Mouse (Mus musculus): Measurements from ENCODE around the gene Olfr1284. TPM values are rescaled to one million over a fixed set of nuclear protein-coding genes. Genes with fewer than 3 reads are reported as not detected.

The Olfr1284 gene
- total and polyA plus RNA-seq, 3 experiments: not detected

- H3K27ac ChIP-seq (ENCODE audit: control insufficient read depth, low read depth, low read length): no peak within 1 kb of the TSS
- no peaks in the 10 kb centered on the region for H3K27me3 ChIP-seq (ENCODE audit: control insufficient read depth in 1 of 2, insufficient read depth in 2 of 2, low read length in 2 of 2)
- TF ChIP-seq POLR2AphosphoS2 (IDR thresholded peaks at IDR 0.05; ENCODE audit: low read length) (no peak), POLR2AphosphoS5 (IDR thresholded peaks at IDR 0.05; ENCODE audit: borderline replicate concordance, low read depth, low read length) (no peak)
- no peak within 1 kb of the TSS for H3K4me3 ChIP-seq (ENCODE audit: control insufficient read depth in 1 of 2, insufficient read depth in 1 of 2, low read depth in 2 of 2, low read length in 2 of 2)
- no peaks in the 10 kb centered on the region for H3K4me1 ChIP-seq (ENCODE audit: control insufficient read depth in 1 of 2, insufficient read depth in 2 of 2, low read length in 2 of 2)
- no peaks in the 10 kb centered on the region for H3K9me3 ChIP-seq (replicated peaks; ENCODE audit: insufficient read depth, low read length)
- no peaks in the 10 kb centered on the region for H3K36me3 ChIP-seq (ENCODE audit: control insufficient read depth in 1 of 2, insufficient read depth in 2 of 2, low read length in 2 of 2)
- no peaks in the 10 kb centered on the region for H3K79me2 ChIP-seq (ENCODE audit: control insufficient read depth, insufficient read depth, low read length, poor library complexity)
- no peak for DNase-seq (ENCODE audit: low read depth, low spot score)
- H3K9ac ChIP-seq (ENCODE audit: control insufficient read depth, low read depth, low read length, poor library complexity, severe bottlenecking): no peak within 1 kb of the TSS
Observed at GRCm38 (mm10) chr2:111422931-111423330, 47.6 kb downstream of the Olfr1284 start, which contains the start of gene Olfr1286. Olfr1286 (minus strand) TSS chr2:111423115.

Other genes with a start within 250 kb of the Olfr1284 start
- gene Gm15130, start 222.6 kb upstream of the Olfr1284 start, total RNA-seq (2012; rRNA removed): not detected in 2 replicates
- not detected for gene Gm15130, start 222.6 kb upstream of the Olfr1284 start, polyA plus RNA-seq (2012; ENCODE audit: insufficient read depth in 1 of 2, insufficient read length in 2 of 2, low read depth in 1 of 2, low replicate concordance in 2 of 2, missing spikeins in 1 of 2)
- gene 4930430A15Rik, start 145.9 kb upstream of the Olfr1284 start, total RNA-seq (2012; rRNA removed): not detected in 2 replicates
- gene 4930430A15Rik, start 145.9 kb upstream of the Olfr1284 start, polyA plus RNA-seq (2012; ENCODE audit: insufficient read depth in 1 of 2, insufficient read length in 2 of 2, low read depth in 1 of 2, low replicate concordance in 2 of 2, missing spikeins in 1 of 2): not detected
- gene Olfr1275, start 140.2 kb upstream of the Olfr1284 start, total RNA-seq (2012; rRNA removed): not detected in 2 replicates
- not detected for gene Olfr1275, start 140.2 kb upstream of the Olfr1284 start, polyA plus RNA-seq (2012; ENCODE audit: insufficient read depth in 1 of 2, insufficient read length in 2 of 2, low read depth in 1 of 2, low replicate concordance in 2 of 2, missing spikeins in 1 of 2)
- gene Olfr1276, start 121.0 kb upstream of the Olfr1284 start, total RNA-seq (2012; rRNA removed): not detected in 2 replicates
- gene Olfr1276, start 121.0 kb upstream of the Olfr1284 start, polyA plus RNA-seq (2012; ENCODE audit: insufficient read depth in 1 of 2, insufficient read length in 2 of 2, low read depth in 1 of 2, low replicate concordance in 2 of 2, missing spikeins in 1 of 2): not detected
- not detected in 2 replicates for gene Olfr1277, start 101.4 kb upstream of the Olfr1284 start, total RNA-seq (2012; rRNA removed)
- gene Olfr1277, start 101.4 kb upstream of the Olfr1284 start, polyA plus RNA-seq (2012; ENCODE audit: insufficient read depth in 1 of 2, insufficient read length in 2 of 2, low read depth in 1 of 2, low replicate concordance in 2 of 2, missing spikeins in 1 of 2): not detected
- not detected in 2 replicates for gene Olfr1278, start 85.4 kb upstream of the Olfr1284 start, total RNA-seq (2012; rRNA removed)
- gene Olfr1278, start 85.4 kb upstream of the Olfr1284 start, polyA plus RNA-seq (2012; ENCODE audit: insufficient read depth in 1 of 2, insufficient read length in 2 of 2, low read depth in 1 of 2, low replicate concordance in 2 of 2, missing spikeins in 1 of 2): not detected
- not detected in 2 replicates for gene Olfr1279, start 74.9 kb upstream of the Olfr1284 start, total RNA-seq (2012; rRNA removed)
- not detected for gene Olfr1279, start 74.9 kb upstream of the Olfr1284 start, polyA plus RNA-seq (2012; ENCODE audit: insufficient read depth in 1 of 2, insufficient read length in 2 of 2, low read depth in 1 of 2, low replicate concordance in 2 of 2, missing spikeins in 1 of 2)
- gene Olfr1280, start 61.5 kb upstream of the Olfr1284 start, total RNA-seq (2012; rRNA removed): not detected in 2 replicates
- not detected for gene Olfr1280, start 61.5 kb upstream of the Olfr1284 start, polyA plus RNA-seq (2012; ENCODE audit: insufficient read depth in 1 of 2, insufficient read length in 2 of 2, low read depth in 1 of 2, low replicate concordance in 2 of 2, missing spikeins in 1 of 2)
- not detected in 2 replicates for gene Olfr1281, start 49.0 kb upstream of the Olfr1284 start, total RNA-seq (2012; rRNA removed)
- not detected for gene Olfr1281, start 49.0 kb upstream of the Olfr1284 start, polyA plus RNA-seq (2012; ENCODE audit: insufficient read depth in 1 of 2, insufficient read length in 2 of 2, low read depth in 1 of 2, low replicate concordance in 2 of 2, missing spikeins in 1 of 2)
- gene Olfr1282, start 39.4 kb upstream of the Olfr1284 start, total RNA-seq (2012; rRNA removed): not detected in 2 replicates
- gene Olfr1282, start 39.4 kb upstream of the Olfr1284 start, polyA plus RNA-seq (2012; ENCODE audit: insufficient read depth in 1 of 2, insufficient read length in 2 of 2, low read depth in 1 of 2, low replicate concordance in 2 of 2, missing spikeins in 1 of 2): not detected
- not detected in 2 replicates for gene Olfr1283, start 8.7 kb upstream of the Olfr1284 start, total RNA-seq (2012; rRNA removed)
- gene Olfr1283, start 8.7 kb upstream of the Olfr1284 start, polyA plus RNA-seq (2012; ENCODE audit: insufficient read depth in 1 of 2, insufficient read length in 2 of 2, low read depth in 1 of 2, low replicate concordance in 2 of 2, missing spikeins in 1 of 2): not detected
- not detected in 2 replicates for gene Olfr1286, start 47.6 kb downstream of the Olfr1284 start, total RNA-seq (2012; rRNA removed)
- not detected for gene Olfr1286, start 47.6 kb downstream of the Olfr1284 start, polyA plus RNA-seq (2012; ENCODE audit: insufficient read depth in 1 of 2, insufficient read length in 2 of 2, low read depth in 1 of 2, low replicate concordance in 2 of 2, missing spikeins in 1 of 2)
- gene Olfr1287, start 73.6 kb downstream of the Olfr1284 start, total RNA-seq (2012; rRNA removed): not detected in 2 replicates
- not detected for gene Olfr1287, start 73.6 kb downstream of the Olfr1284 start, polyA plus RNA-seq (2012; ENCODE audit: insufficient read depth in 1 of 2, insufficient read length in 2 of 2, low read depth in 1 of 2, low replicate concordance in 2 of 2, missing spikeins in 1 of 2)
- gene Olfr1288, start 98.6 kb downstream of the Olfr1284 start, total RNA-seq (2012; rRNA removed): not detected in 2 replicates
- not detected for gene Olfr1288, start 98.6 kb downstream of the Olfr1284 start, polyA plus RNA-seq (2012; ENCODE audit: insufficient read depth in 1 of 2, insufficient read length in 2 of 2, low read depth in 1 of 2, low replicate concordance in 2 of 2, missing spikeins in 1 of 2)
- gene Olfr1289, start 105.3 kb downstream of the Olfr1284 start, total RNA-seq (2012; rRNA removed): not detected in 2 replicates
- gene Olfr1289, start 105.3 kb downstream of the Olfr1284 start, polyA plus RNA-seq (2012; ENCODE audit: insufficient read depth in 1 of 2, insufficient read length in 2 of 2, low read depth in 1 of 2, low replicate concordance in 2 of 2, missing spikeins in 1 of 2): not detected
- gene Olfr1290, start 118.3 kb downstream of the Olfr1284 start, total RNA-seq (2012; rRNA removed): not detected in 2 replicates
- not detected for gene Olfr1290, start 118.3 kb downstream of the Olfr1284 start, polyA plus RNA-seq (2012; ENCODE audit: insufficient read depth in 1 of 2, insufficient read length in 2 of 2, low read depth in 1 of 2, low replicate concordance in 2 of 2, missing spikeins in 1 of 2)
- gene Olfr1291-ps1, start 121.7 kb downstream of the Olfr1284 start, total RNA-seq (2012; rRNA removed): not detected in 2 replicates
- gene Olfr1291-ps1, start 121.7 kb downstream of the Olfr1284 start, polyA plus RNA-seq (2012; ENCODE audit: insufficient read depth in 1 of 2, insufficient read length in 2 of 2, low read depth in 1 of 2, low replicate concordance in 2 of 2, missing spikeins in 1 of 2): not detected
- not detected in 2 replicates for gene Olfr1293-ps, start 149.7 kb downstream of the Olfr1284 start, total RNA-seq (2012; rRNA removed)
- gene Olfr1293-ps, start 149.7 kb downstream of the Olfr1284 start, polyA plus RNA-seq (2012; ENCODE audit: insufficient read depth in 1 of 2, insufficient read length in 2 of 2, low read depth in 1 of 2, low replicate concordance in 2 of 2, missing spikeins in 1 of 2): not detected
- gene Olfr1294, start 164.8 kb downstream of the Olfr1284 start, total RNA-seq (2012; rRNA removed): not detected in 2 replicates
- not detected for gene Olfr1294, start 164.8 kb downstream of the Olfr1284 start, polyA plus RNA-seq (2012; ENCODE audit: insufficient read depth in 1 of 2, insufficient read length in 2 of 2, low read depth in 1 of 2, low replicate concordance in 2 of 2, missing spikeins in 1 of 2)
- not detected in 2 replicates for gene Olfr1295, start 194.2 kb downstream of the Olfr1284 start, total RNA-seq (2012; rRNA removed)
- not detected for gene Olfr1295, start 194.2 kb downstream of the Olfr1284 start, polyA plus RNA-seq (2012; ENCODE audit: insufficient read depth in 1 of 2, insufficient read length in 2 of 2, low read depth in 1 of 2, low replicate concordance in 2 of 2, missing spikeins in 1 of 2)

Data from MEL (cell line).